Mouse (Mus musculus): ENCODE measurements around the gene Rfc1.

DNA sequence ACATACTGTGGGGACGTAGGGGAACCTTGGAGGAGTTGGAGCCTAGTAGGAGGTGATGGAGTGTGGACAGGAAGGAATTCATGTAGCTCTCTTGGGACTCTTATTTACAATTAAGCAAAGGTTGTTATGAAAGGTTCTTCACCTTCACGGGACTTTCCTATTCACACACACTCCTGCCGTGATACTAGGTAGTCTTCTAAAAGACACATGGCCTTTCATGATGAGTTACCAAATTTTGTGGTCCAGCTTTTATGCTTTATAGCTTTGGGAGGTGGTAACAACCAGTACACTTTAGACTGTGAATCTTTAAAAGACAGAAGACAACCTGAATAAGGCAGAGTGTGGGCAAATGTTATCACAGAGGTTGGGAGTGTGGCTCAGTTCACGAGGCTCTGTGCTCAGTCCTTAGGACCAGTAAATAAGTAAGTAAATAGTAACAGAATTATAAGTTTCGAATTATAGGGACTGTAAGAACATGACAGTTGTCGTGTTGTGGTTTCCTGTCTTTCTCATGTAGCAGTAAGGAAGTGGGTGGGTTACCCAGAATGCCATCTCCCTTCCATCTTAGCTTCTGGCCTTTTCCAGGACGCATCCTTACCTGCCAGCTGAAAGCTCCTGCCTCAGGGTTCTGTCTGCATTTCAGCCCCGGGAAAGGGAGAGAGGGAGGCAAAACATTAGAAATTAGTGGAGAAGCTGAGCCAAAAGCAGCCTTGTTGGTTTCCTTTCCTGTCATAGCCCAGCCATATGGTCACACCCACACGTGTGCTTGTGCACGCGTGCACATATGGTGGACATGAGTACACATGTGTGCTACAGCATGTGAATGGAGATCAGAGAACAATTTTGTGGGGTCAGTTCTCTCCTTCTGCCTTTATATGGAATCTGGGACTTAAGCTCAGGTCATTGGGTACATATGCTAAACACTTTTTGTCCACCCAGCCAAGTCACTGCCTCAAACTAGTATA lies 117.9 kb downstream of the Rfc1 start:
- TF ChIP-seq CTCF (IDR thresholded peaks at IDR 0.05; ENCODE audit: extremely low read depth, insufficient read depth, insufficient read length, insufficient replicate concordance) (no peak), POLR2A (IDR thresholded peaks at IDR 0.05; ENCODE audit: low read depth, low read length) (no peak)
